ENCODE assay signal across 30 mouse cellular contexts in the genomic region with DNA sequence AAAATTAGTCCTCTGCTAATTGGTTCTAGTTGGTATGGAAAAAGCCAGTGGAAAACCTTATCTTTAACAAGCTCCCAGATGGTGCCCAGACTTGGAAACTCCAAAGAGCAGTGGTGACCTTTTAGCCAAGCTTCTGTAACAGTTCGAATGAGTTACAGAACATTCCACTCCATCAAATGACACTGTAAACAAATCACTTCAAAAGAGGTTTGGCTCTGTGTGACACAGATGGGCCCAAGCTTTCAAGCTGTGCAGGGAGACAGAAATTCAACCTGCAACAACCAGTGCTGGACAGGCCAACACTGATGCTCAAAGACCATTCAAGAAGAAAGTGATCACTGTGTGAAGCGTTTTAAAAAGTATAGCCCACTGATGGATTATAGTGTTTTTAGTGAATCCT. TPM values are rescaled to one million over a fixed set of nuclear protein-coding genes. Genes with fewer than 3 reads are reported as not detected.
A peak's percentile ranks its signal among the peaks of the same experiment; 100 is the strongest.
DNase-seq lines count a peak whose midpoint lies in the region; ATAC-seq and TF ChIP-seq lines count a peak whose summit lies in the region.
"Had no signal": no experiment of that assay in that cellular context is flagged by ENCODE, and none has a peak within 500 bp of the region (broad histone marks: within the 10 kb centered on the region; RNA-seq: fewer than 3 reads in every experiment).

No protein-coding gene starts in this region.

- H3K27ac ChIP-seq in lung, embryonic 14.5 days (ENCODE audit: low read depth), result no peak overlapping the region
- no peak overlapping the region for H3K27ac ChIP-seq in hindbrain, embryonic 14.5 days
- H3K27ac ChIP-seq: forebrain, embryonic 13.5 days; heart, embryonic 10.5 days; heart, embryonic 15.5 days; hindbrain, postnatal 0 days; intestine, embryonic 15.5 days; layer of hippocampus, adult 2 months; left cerebral cortex, adult 2 months; limb, embryonic 13.5 days; midbrain, embryonic 12.5 days; neural tube, embryonic 13.5 days had no signal

- no peak overlapping the region for H3K9ac ChIP-seq in lung, embryonic 14.5 days
- H3K9ac ChIP-seq in hindbrain, embryonic 14.5 days, result no peak overlapping the region
- H3K9ac ChIP-seq: forebrain, embryonic 13.5 days; heart, embryonic 15.5 days; intestine, embryonic 15.5 days; limb, embryonic 13.5 days; midbrain, embryonic 12.5 days; neural tube, embryonic 13.5 days had no signal

- no peak overlapping the region for H3K4me2 ChIP-seq in lung, embryonic 14.5 days
- H3K4me2 ChIP-seq in hindbrain, embryonic 14.5 days (replicated peaks), result no peak overlapping the region
- H3K4me2 ChIP-seq: forebrain, embryonic 13.5 days; heart, embryonic 15.5 days; intestine, embryonic 15.5 days; limb, embryonic 13.5 days; liver, embryonic 11.5 days; midbrain, embryonic 12.5 days; neural tube, embryonic 13.5 days had no signal

- H3K36me3 ChIP-seq in lung, embryonic 14.5 days (ENCODE audit: insufficient read depth), result no peaks in the 10 kb centered on the region
- no peaks in the 10 kb centered on the region for H3K36me3 ChIP-seq in hindbrain, embryonic 14.5 days (replicated peaks; ENCODE audit: control insufficient read depth, insufficient read depth)
- H3K36me3 ChIP-seq: heart, embryonic 10.5 days; heart, embryonic 15.5 days; intestine, embryonic 15.5 days; limb, embryonic 13.5 days; midbrain, embryonic 12.5 days; neural tube, embryonic 13.5 days had no signal

- DNase-seq in lung, embryonic 14.5 days, result peak; percentile 46
- no peak for DNase-seq in lung, adult 18-20 months
- peak; percentile 12 for DNase-seq in 3T3-L1 (ENCODE audit: low read depth, low spot score)
- DNase-seq in Muller cell, postnatal 12 days (ENCODE audit: inconsistent ontology term), result peak; percentile 66
- DNase-seq in embryo, embryonic 10.5 days (ENCODE audit: low spot score), result peak; percentile 34
- no peak for DNase-seq in hindbrain, embryonic 14.5 days (ENCODE audit: low spot score)
- DNase-seq in heart, adult 18-20 months, result no peak
- no peak for DNase-seq in urinary bladder, postnatal 4 days (ENCODE audit: low spot score in 2 of 2)
- DNase-seq: cerebellum, adult 9-10 months; gastrocnemius, postnatal 14 days; kidney, adult 2 months; kidney, postnatal 36 days; retina, postnatal 1 day; right cerebral cortex, postnatal 14 days had no signal

- no peak for TF ChIP-seq CTCF in lung, embryonic 14.5 days (IDR thresholded peaks at IDR 0.05; ENCODE audit: low read depth)

- ATAC-seq in lung, embryonic 14.5 days (ENCODE audit: insufficient read depth), result peak; percentile 61; the same call in 1 of the 2 replicates
- ATAC-seq in hindbrain, embryonic 14.5 days (ENCODE audit: low FRiP score), result no peak
- ATAC-seq: forebrain, embryonic 13.5 days; hindbrain, postnatal 0 days; intestine, embryonic 15.5 days; Patski had no signal

- WGBS in lung, embryonic 14.5 days, result 10% methylated on average over 2 of the region's 2 CpGs
- 53% methylated on average over 2 of the region's 2 CpGs for WGBS in hindbrain, embryonic 14.5 days

- no peaks in the 10 kb centered on the region; the same call in 1 of the 2 replicates for H3K4me1 ChIP-seq in lung, embryonic 14.5 days (ENCODE audit: insufficient read depth)
- H3K4me1 ChIP-seq in hindbrain, embryonic 14.5 days (replicated peaks; ENCODE audit: control insufficient read depth, insufficient read depth, low read length), result no peaks in the 10 kb centered on the region
- H3K4me1 ChIP-seq: forebrain, embryonic 13.5 days; heart, embryonic 15.5 days; intestine, embryonic 15.5 days; midbrain, embryonic 12.5 days; neural tube, embryonic 13.5 days had no signal

- H3K9me3 ChIP-seq in lung, embryonic 14.5 days (ENCODE audit: low read depth, low read length), result no peaks in the 10 kb centered on the region
- no peaks in the 10 kb centered on the region for H3K9me3 ChIP-seq in hindbrain, embryonic 14.5 days (ENCODE audit: control insufficient read depth, low read length)
- H3K9me3 ChIP-seq: forebrain, embryonic 13.5 days; heart, embryonic 10.5 days; heart, embryonic 15.5 days; intestine, embryonic 15.5 days; limb, embryonic 13.5 days; midbrain, embryonic 12.5 days; neural tube, embryonic 13.5 days had no signal

- H3K4me3 ChIP-seq in lung, embryonic 14.5 days (ENCODE audit: low read depth, low read length), result no peak overlapping the region
- no peak overlapping the region for H3K4me3 ChIP-seq in hindbrain, embryonic 14.5 days (replicated peaks; ENCODE audit: low read length)
- H3K4me3 ChIP-seq: forebrain, embryonic 13.5 days; heart, embryonic 10.5 days; heart, embryonic 15.5 days; intestine, embryonic 15.5 days; layer of hippocampus, adult 2 months; left cerebral cortex, adult 2 months; limb, embryonic 13.5 days; midbrain, embryonic 12.5 days; neural tube, embryonic 13.5 days had no signal

- H3K27me3 ChIP-seq in lung, embryonic 14.5 days (ENCODE audit: insufficient read depth, low read length), result no peaks in the 10 kb centered on the region
- no peaks in the 10 kb centered on the region for H3K27me3 ChIP-seq in hindbrain, embryonic 14.5 days (ENCODE audit: control insufficient read depth, insufficient read depth, low read length)
- H3K27me3 ChIP-seq: CH12.LX; forebrain, embryonic 13.5 days; heart, embryonic 15.5 days; intestine, embryonic 15.5 days; limb, embryonic 13.5 days; midbrain, embryonic 12.5 days; neural tube, embryonic 13.5 days had no signal

RNA-seq across cellular contexts. Expression of gene Ism1, which starts 40.1 kb away (rescaled TPM):
- 17.7 and 19.0 TPM in 2 replicates for polyA plus RNA-seq in lung, embryonic 14.5 days (2014; fragmentation: Nextera tagmentation; extraction: Ambion mirVana)
- 0.98 and 1.3 TPM in 2 replicates for polyA plus RNA-seq in hindbrain, embryonic 14.5 days (2014; fragmentation: Nextera tagmentation; extraction: Ambion mirVana)
- total RNA-seq in heart, adult 18-20 months (2021), result 1 to 10 TPM in 1 of 2 experiments, under 1 TPM in 1; 0.79 to 1.3 TPM
- total RNA-seq: CH12.LX; granulocyte monocyte progenitor cell, adult 5-6 weeks; megakaryocyte progenitor cell, adult 5-6 weeks had no signal
- polyA plus RNA-seq: liver, embryonic 16.5 days; Patski had no signal

Comparison
In these comparisons a context has a peak if more than half of its experiments do, and no peak if none do; other contexts are left out.
1. DNase-seq: peak in lung, embryonic 14.5 days (single experiment), 3T3-L1 (single experiment), Muller cell, postnatal 12 days (single experiment) and embryo, embryonic 10.5 days (single experiment); none in lung, adult 18-20 months (0 of 2), hindbrain, embryonic 14.5 days (single experiment), heart, adult 18-20 months (0 of 2) and urinary bladder, postnatal 4 days (0 of 2).